Mouse (Mus musculus) neural tube, embryonic 11.5 days (tissue): ENCODE measurements around the gene Spag5. TPM values are rescaled to one million over a fixed set of nuclear protein-coding genes. Genes with fewer than 3 reads are reported as not detected.

ENCODE experiments used
- ATAC-seq: fragments of 200-750 bp; cut with Nextera tagmentation; 2 replicates; pipeline ENCODE4 v1.8.0; 2017; ENCODE audit warnings: moderate number of reproducible peaks, mild to moderate bottlenecking, moderate TSS enrichment, moderate library complexity; ENCODE audit not compliant: insufficient read depth, low FRiP score, low TSS enrichment
- DNase-seq: peaks from one replicate; pipeline ENCODE4 v3.0.0-alpha.2; 2015; ENCODE audit warnings: low spot score
- H3K27ac ChIP-seq: fragments of 300-500 bp; sonication (generic); 2 replicates; pipeline ENCODE4 v1.5.1; 2014; ENCODE audit warnings: low read depth, mild to moderate bottlenecking, low read length
- H3K27me3 ChIP-seq: fragments of 300-500 bp; sonication (generic); 2 replicates; pipeline ENCODE4 v1.6.1; 2014; ENCODE audit warnings: mild to moderate bottlenecking, low read length, mixed read lengths; ENCODE audit not compliant: control insufficient read depth, insufficient read depth
- H3K36me3 ChIP-seq: fragments of 300-500 bp; sonication (generic); 2 replicates; pipeline ENCODE4 v1.6.1; 2014; ENCODE audit warnings: mild to moderate bottlenecking, low read length, moderate library complexity, mixed read lengths; ENCODE audit not compliant: control insufficient read depth, insufficient read depth
- H3K4me1 ChIP-seq: fragments of 300-500 bp; sonication (generic); 2 replicates; pipeline ENCODE4 v1.6.1; 2014; ENCODE audit warnings: low read length, mixed read lengths; ENCODE audit not compliant: control insufficient read depth, insufficient read depth
- H3K4me2 ChIP-seq: fragments of 300-500 bp; sonication (generic); 2 replicates; pipeline ENCODE4 v1.6.1; 2014; ENCODE audit warnings: low read depth, mild to moderate bottlenecking, moderate library complexity
- H3K4me3 ChIP-seq: fragments of 300-500 bp; sonication (generic); 2 replicates; pipeline ENCODE4 v1.5.1; 2014; ENCODE audit warnings: low read depth, low read length
- H3K9ac ChIP-seq: fragments of 300-500 bp; sonication (generic); 2 replicates; pipeline ENCODE4 v1.6.1; 2014; ENCODE audit warnings: mild to moderate bottlenecking, low read length
- H3K9me3 ChIP-seq: fragments of 300-500 bp; sonication (generic); 2 replicates; pipeline ENCODE4 v1.6.1; 2016; ENCODE audit warnings: low read length; ENCODE audit not compliant: control insufficient read depth
- WGBS: fragments of 180-500 bp; shearing (Covaris S2); extraction: QIAGEN DNeasy Blood & Tissue Kit; methylation state at CpG from one replicate; pipeline ENCODE4 v1.1.7; 2014; 5-methylcytosine and 5-hydroxymethylcytosine counted together
- polyA plus RNA-seq: library from polyadenylated mRNA; unstranded; fragments of >200 nt; fragmentation: Nextera tagmentation; extraction: Ambion mirVana; gene quantifications from 2 replicates; pipeline ENCODE4 v1.2.1, GENCODE M21; 2014

Spag5 gene
- polyA plus RNA-seq, 1 experiment from 2014 or later: 52.7 TPM

DNA sequence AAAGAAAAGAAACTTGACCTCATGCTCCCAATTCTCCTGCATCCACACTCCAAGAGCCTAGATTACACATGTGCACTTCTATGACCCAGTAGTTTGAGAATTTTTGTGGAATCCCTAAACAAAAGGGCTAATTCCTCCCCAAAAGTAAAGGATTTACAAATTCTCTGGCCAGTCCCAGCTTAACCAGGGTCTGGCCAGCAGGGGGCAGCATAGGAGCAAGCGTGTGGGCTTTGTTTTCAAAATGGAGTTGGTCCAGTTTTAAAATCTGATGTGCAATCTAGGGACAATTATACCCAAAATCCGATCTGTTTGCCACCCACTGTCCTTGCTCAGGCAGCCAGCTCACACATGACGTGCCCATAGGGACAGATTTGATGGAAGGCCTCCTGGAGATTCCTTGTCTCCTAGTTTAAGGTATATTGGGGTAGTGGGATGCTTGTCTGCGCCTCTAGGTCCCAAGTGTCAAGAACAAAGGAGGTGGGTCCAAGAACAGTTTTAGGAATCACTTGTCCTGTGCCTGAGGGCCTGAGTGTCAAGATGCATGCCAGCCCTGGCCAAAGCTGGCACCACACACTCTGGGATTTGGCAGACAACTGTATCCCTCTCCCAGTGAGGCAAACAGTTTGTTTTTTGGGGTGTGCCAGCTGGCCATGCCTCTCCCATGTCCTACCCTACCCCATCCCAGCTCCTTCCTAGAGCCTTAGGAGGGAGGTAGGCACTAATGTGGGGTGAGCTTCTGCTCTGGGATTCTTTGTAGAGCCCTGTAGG lies 54.3 kb downstream of the Spag5 start:
- no peaks in the 10 kb centered on the region for H3K4me1 ChIP-seq
- H3K9me3 ChIP-seq: no peaks in the 10 kb centered on the region
- ATAC-seq (no peak), DNase-seq (peak; percentile 75)
- no peak overlapping the region for H3K4me2 ChIP-seq
- H3K27ac ChIP-seq: no peak overlapping the region
- H3K36me3 ChIP-seq: no peaks in the 10 kb centered on the region
- no peaks in the 10 kb centered on the region for H3K27me3 ChIP-seq
- 33% methylated on average over 4 of the region's 4 CpGs for WGBS
- no peak overlapping the region for H3K4me3 ChIP-seq
- H3K9ac ChIP-seq: no peak overlapping the region

GRCm38 (mm10) chr11:78358330-78359007 lies 57.1 kb downstream of the Spag5 start:
- H3K4me3 ChIP-seq: no peak overlapping the region
- DNase-seq (no peak), ATAC-seq (no peak)
- no peak overlapping the region for H3K27ac ChIP-seq
- WGBS: 13% methylated on average over 22 of the region's 22 CpGs
- H3K36me3 ChIP-seq: no peaks in the 10 kb centered on the region
- H3K9ac ChIP-seq: no peak overlapping the region
- no peaks in the 10 kb centered on the region for H3K4me1 ChIP-seq
- H3K27me3 ChIP-seq: no peaks in the 10 kb centered on the region
- no peaks in the 10 kb centered on the region for H3K9me3 ChIP-seq
- no peak overlapping the region for H3K4me2 ChIP-seq

DNA sequence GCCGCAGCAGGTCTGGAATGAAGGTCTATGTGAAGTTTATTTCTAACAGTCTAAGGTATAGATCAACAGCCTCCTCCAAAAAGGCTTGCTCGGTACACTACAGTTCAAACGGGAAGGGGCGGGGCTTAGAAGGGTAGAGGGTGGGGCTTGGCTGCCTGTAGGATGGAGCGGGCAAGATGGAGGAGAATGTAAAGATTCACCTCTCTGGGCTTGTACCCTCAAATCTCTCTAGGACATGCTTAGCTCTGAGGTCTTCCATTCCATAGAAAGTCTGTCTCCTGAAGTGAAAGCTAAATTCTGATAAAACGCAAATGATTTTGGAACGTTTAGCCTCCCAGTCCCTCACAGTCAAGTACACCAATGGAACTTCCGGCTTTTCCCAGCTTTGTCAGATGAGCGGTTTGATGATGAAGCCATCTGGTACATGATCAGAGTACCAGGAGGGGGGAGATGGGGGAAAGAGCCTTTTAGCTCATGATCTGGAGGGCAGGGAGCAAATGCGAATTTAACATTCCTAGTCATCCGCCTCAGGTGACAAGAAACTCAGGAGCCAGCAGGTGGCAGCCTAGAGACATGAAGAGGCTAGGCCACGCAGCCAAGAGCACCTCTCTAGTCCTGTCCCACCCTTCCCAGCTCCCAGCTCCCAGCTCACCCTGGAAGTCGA lies 58.9 kb downstream of the Spag5 start:
- Histone ChIP-seq H3K27ac (no peak overlapping the region), H3K9ac (no peak overlapping the region; the same call in 1 of the 2 replicates), H3K4me2 (peak overlapping the region; percentile 42), H3K9me3 (no peaks in the 10 kb centered on the region), H3K4me1 (no peaks in the 10 kb centered on the region), H3K27me3 (no peaks in the 10 kb centered on the region), H3K4me3 (peak overlapping the region; percentile 12; the same call in 1 of the 2 replicates), H3K36me3 (no peaks in the 10 kb centered on the region)
- ATAC-seq: peak; percentile 50; the same call in 1 of the 2 replicates
- 12% methylated on average over 13 of the region's 13 CpGs for WGBS
- peak; percentile 87 for DNase-seq

- Histone ChIP-seq H3K27me3 (no peaks in the 10 kb centered on the region), H3K9ac (no peak overlapping the region; the same call in 1 of the 2 replicates), H3K36me3 (no peaks in the 10 kb centered on the region), H3K4me3 (no peak overlapping the region), H3K4me2 (no peak overlapping the region), H3K4me1 (no peaks in the 10 kb centered on the region), H3K9me3 (no peaks in the 10 kb centered on the region), H3K27ac (no peak overlapping the region)
- DNase-seq (no peak), ATAC-seq (no peak)
- WGBS: 57% methylated on average over 2 of the region's 2 CpGs
Measured at GRCm38 (mm10) chr11:78360789-78361131, 59.4 kb downstream of the Spag5 start.

- H3K36me3 ChIP-seq: no peaks in the 10 kb centered on the region
- no peak overlapping the region for H3K4me2 ChIP-seq
- no peaks in the 10 kb centered on the region for H3K4me1 ChIP-seq
- H3K9ac ChIP-seq: no peak overlapping the region
- DNase-seq (no peak), ATAC-seq (no peak)
- H3K4me3 ChIP-seq: no peak overlapping the region
- H3K27ac ChIP-seq: no peak overlapping the region
- 73% methylated on average over 13 of the region's 13 CpGs for WGBS
- H3K9me3 ChIP-seq: no peaks in the 10 kb centered on the region
- no peaks in the 10 kb centered on the region for H3K27me3 ChIP-seq
Measured at GRCm38 (mm10) chr11:78363309-78364007, 62.1 kb downstream of the Spag5 start.

DNA sequence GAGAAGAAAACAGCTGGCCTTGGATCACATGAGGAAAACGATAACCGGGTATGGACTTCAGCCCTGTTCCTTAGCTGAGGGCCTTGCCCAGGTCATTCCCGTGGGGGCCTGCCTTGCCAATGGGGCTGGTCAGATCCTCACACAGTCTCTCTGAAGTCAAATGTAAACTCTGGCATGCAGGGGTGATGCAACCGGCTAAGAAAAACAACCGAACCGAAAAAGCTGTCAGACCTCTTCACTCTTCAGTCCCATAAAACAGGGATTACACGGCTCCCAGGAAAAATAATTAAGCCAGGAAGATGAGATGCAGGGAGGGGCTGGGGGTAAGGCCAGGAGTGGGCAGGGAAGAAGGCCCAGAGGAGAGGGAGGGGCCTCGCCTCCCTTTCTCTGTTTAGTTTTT lies 62.8 kb downstream of the Spag5 start:
- H3K36me3 ChIP-seq: no peaks in the 10 kb centered on the region
- no peaks in the 10 kb centered on the region for H3K9me3 ChIP-seq
- no peak overlapping the region for H3K9ac ChIP-seq
- 57% methylated on average over 8 of the region's 8 CpGs for WGBS
- no peak overlapping the region for H3K27ac ChIP-seq
- H3K4me3 ChIP-seq: no peak overlapping the region
- no peaks in the 10 kb centered on the region for H3K27me3 ChIP-seq
- H3K4me1 ChIP-seq: no peaks in the 10 kb centered on the region
- H3K4me2 ChIP-seq: no peak overlapping the region
- ATAC-seq: no peak
- DNase-seq: no peak

DNA sequence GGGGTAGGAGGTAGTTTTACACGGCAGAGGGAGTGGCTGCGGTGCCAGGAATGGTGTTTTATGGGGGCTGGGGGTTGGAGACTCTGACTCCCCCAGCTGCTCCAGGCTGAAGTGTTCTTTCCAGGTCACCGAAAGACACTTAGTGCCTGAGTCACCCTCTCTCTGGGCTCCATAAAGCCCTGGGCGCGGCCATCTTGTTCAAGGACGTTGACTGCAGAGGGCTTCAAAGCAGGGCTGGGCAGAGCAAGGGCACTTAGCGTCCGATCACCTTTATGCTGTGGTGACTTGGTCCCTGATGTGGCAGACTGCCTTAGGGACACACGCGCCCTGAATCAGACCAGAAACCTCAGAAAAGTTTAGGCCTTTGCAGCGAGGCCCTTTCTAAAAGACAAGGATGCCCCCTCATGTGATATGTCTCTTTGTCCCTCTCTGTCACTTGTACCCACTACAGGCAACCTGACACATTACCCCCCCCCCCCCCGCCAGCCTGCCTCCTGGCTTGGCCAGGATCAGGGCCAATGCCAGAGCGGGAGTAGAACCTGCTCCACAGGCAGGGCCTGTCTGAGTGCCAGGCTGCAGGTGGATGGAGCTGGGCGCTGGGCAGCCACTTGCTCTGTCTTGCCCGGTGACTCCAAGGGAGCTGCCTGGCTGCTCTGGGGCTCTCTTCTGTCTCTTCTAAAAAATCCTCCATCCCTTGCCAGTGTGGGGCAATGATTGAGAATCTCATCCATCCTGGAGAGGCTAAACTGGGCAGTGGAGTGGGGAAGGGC lies 66.3 kb downstream of the Spag5 start:
- no peaks in the 10 kb centered on the region for H3K27me3 ChIP-seq
- no peak overlapping the region for H3K9ac ChIP-seq
- H3K27ac ChIP-seq: no peak overlapping the region
- H3K4me2 ChIP-seq: no peak overlapping the region
- no peak for ATAC-seq
- no peak overlapping the region for H3K4me3 ChIP-seq
- 90% methylated on average over 15 of the region's 15 CpGs for WGBS
- no peaks in the 10 kb centered on the region for H3K9me3 ChIP-seq
- H3K4me1 ChIP-seq: no peaks in the 10 kb centered on the region
- H3K36me3 ChIP-seq: no peaks in the 10 kb centered on the region
- no peak for DNase-seq

GRCm38 (mm10) chr11:78370389-78370788 lies 69.1 kb downstream of the Spag5 start:
- DNase-seq (no peak), ATAC-seq (no peak)
- Histone ChIP-seq H3K4me1 (no peaks in the 10 kb centered on the region), H3K27ac (no peak overlapping the region), H3K9ac (no peak overlapping the region), H3K4me3 (no peak overlapping the region), H3K4me2 (no peak overlapping the region), H3K27me3 (no peaks in the 10 kb centered on the region), H3K9me3 (no peaks in the 10 kb centered on the region), H3K36me3 (no peaks in the 10 kb centered on the region)
- WGBS: 85% methylated on average over 1 of the region's 1 CpGs
